Mouse (Mus musculus): ENCODE measurements around the gene Igf2bp3. TPM values are rescaled to one million over a fixed set of nuclear protein-coding genes. Genes with fewer than 3 reads are reported as not detected.

Gene Igf2bp3
- polyA plus RNA-seq, 1 experiment: 0.06 TPM

- Histone ChIP-seq H3K4me1 (ENCODE audit: control insufficient read depth, insufficient read depth, insufficient read length, low read length) (peaks cover 10% of the 10 kb centered on the region), H3K4me3 (ENCODE audit: low read depth, low read length) (no peak overlapping the region), H3K27ac (ENCODE audit: insufficient read depth, low read depth, low read length) (no peak overlapping the region), H3K27me3 (ENCODE audit: control insufficient read depth, insufficient read depth, low read length) (no peaks in the 10 kb centered on the region), H3K36me3 (ENCODE audit: control insufficient read depth, insufficient read depth, low read length) (no peaks in the 10 kb centered on the region)
- TF ChIP-seq CTCF (IDR thresholded peaks at IDR 0.05; ENCODE audit: extremely low read depth, insufficient read length, insufficient replicate concordance, low read depth, low read length) (no peak), POLR2A (IDR thresholded peaks at IDR 0.05; ENCODE audit: low read depth, low read length) (no peak; the same call in 1 of the 2 replicates)
- WGBS: 40% methylated on average over 12 of the region's 12 CpGs
Observed at GRCm38 (mm10) chr6:49037268-49037662, 177.5 kb downstream of the Igf2bp3 start.

DNA sequence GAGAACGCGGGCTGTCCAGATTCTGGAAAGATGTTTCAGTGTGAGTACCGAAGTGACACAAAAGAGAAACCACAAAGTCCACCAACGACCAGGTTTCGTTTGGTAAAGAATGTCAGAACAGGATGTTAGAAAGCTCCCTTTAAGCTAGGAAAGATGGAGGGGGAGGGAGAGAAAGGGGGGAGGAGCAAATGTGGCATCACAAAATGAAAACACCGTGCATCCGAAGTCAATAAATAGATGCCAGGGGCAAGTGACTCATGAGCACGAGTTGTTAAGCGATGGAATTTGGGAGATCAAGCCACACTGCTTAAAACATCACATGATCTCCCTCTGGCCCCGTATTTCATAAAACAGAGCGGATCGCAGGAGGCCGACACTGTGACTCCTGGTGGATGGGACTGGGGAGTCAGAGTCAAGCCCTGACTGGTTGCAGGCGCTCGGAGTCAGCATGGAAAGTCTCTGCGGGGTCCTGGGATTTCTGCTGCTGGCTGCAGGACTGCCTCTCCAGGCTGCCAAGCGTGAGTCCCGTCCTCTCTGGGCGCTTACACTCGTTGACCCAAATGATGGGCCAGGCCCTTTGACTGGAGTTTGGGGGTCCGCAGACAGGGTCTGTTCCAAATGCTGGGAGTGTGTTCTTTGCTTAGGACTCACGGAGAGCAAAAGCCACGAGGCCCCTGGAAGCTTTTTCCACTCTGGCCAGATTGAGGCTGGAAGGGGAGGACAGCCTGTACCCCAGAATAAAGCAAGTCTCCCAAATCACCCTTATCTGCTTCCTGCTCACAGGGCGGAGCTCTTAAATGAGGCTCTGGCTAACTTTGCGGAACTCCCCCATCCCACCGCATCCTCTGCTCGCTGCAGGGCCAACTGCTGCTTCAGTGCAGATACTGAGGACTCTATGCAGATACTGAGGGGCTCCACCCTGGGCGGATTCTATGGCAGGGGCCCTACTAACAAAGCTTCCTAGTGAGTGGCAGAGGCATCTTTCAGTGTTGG is 178.2 kb downstream of the Igf2bp3 start, which contains the start of gene Gpnmb:
Gpnmb (plus strand) TSS at position 272 of the 993 bp plus-strand sequence.
- no peak within 1 kb of the TSS for H3K27ac ChIP-seq (ENCODE audit: insufficient read depth, low read depth, low read length)
- TF ChIP-seq CTCF (IDR thresholded peaks at IDR 0.05; ENCODE audit: extremely low read depth, insufficient read length, insufficient replicate concordance, low read depth, low read length) (no peak), POLR2A (IDR thresholded peaks at IDR 0.05; ENCODE audit: low read depth, low read length) (no peak)
- no peak within 1 kb of the TSS for H3K4me3 ChIP-seq (ENCODE audit: low read depth, low read length)
- no peaks in the 10 kb centered on the region for H3K27me3 ChIP-seq (ENCODE audit: control insufficient read depth, insufficient read depth, low read length)
- peaks cover 10% of the 10 kb centered on the region for H3K4me1 ChIP-seq (ENCODE audit: control insufficient read depth, insufficient read depth, insufficient read length, low read length)
- no peaks in the 10 kb centered on the region for H3K36me3 ChIP-seq (ENCODE audit: control insufficient read depth, insufficient read depth, low read length)
- 58% methylated on average over 28 of the region's 28 CpGs for WGBS

Other genes starting within 250 kb of the Igf2bp3 start
- gene Doxl2, start 240.0 kb downstream of the Igf2bp3 start, polyA plus RNA-seq (2012; rRNA removed): not detected in 2 replicates
- not detected in 2 replicates for gene Svs1, start 228.1 kb downstream of the Igf2bp3 start, polyA plus RNA-seq (2012; rRNA removed)
- gene Gpnmb, start 178.4 kb downstream of the Igf2bp3 start, polyA plus RNA-seq (2012; rRNA removed): 2.0 and 3.1 TPM in 2 replicates
- gene Malsu1, start 141.2 kb downstream of the Igf2bp3 start, polyA plus RNA-seq (2012; rRNA removed): 19.2 and 31.2 TPM in 2 replicates
- 9.6 and 15.8 TPM in 2 replicates for gene Tra2a, start 49.1 kb upstream of the Igf2bp3 start, polyA plus RNA-seq (2012; rRNA removed)
- 0.68 and 0.77 TPM in 2 replicates for gene Ccdc126, start 104.3 kb upstream of the Igf2bp3 start, polyA plus RNA-seq (2012; rRNA removed)
- 2.8 and 3.6 TPM in 2 replicates for gene Fam221a, start 152.8 kb upstream of the Igf2bp3 start, polyA plus RNA-seq (2012; rRNA removed)
- gene Stk31, start 180.6 kb upstream of the Igf2bp3 start, polyA plus RNA-seq (2012; rRNA removed): not detected in 2 replicates